Mouse (Mus musculus) liver, embryonic 11.5 days (tissue): Measurements from ENCODE around the gene Yy1. TPM values are rescaled to one million over a fixed set of nuclear protein-coding genes. Genes with fewer than 3 reads are reported as not detected.

Source experiments
- ATAC-seq: fragments of 200-750 bp; cut with Nextera tagmentation; replicated peaks from 2 replicates; pipeline ENCODE4 v1.8.0; 2017; ENCODE audit warnings: moderate number of reproducible peaks, mild to moderate bottlenecking, moderate TSS enrichment, moderate library complexity; ENCODE audit not compliant: low FRiP score
- DNase-seq: peaks from one replicate; pipeline ENCODE4 v3.0.0-alpha.2; 2017; ENCODE audit warnings: low spot score
- H3K27ac ChIP-seq: fragments of 300-500 bp; sonication (generic); 2 replicates; pipeline ENCODE4 v1.5.1; 2014; ENCODE audit warnings: mild to moderate bottlenecking, low read depth, low read length, control low read depth
- H3K27me3 ChIP-seq: fragments of 300-500 bp; sonication (generic); replicated peaks from 2 replicates; pipeline ENCODE4 v1.6.1; 2014; ENCODE audit warnings: low read length, mixed read lengths; ENCODE audit not compliant: control insufficient read depth, insufficient read depth
- H3K36me3 ChIP-seq: fragments of 300-500 bp; sonication (generic); 2 replicates; pipeline ENCODE4 v1.6.1; 2014; ENCODE audit warnings: mild to moderate bottlenecking, low read length, moderate library complexity, mixed read lengths; ENCODE audit not compliant: control insufficient read depth, insufficient read depth
- H3K4me1 ChIP-seq: fragments of 300-500 bp; sonication (generic); replicated peaks from 2 replicates; pipeline ENCODE4 v1.6.1; 2014; ENCODE audit warnings: low read length, mixed read lengths; ENCODE audit not compliant: control insufficient read depth, insufficient read depth
- H3K4me2 ChIP-seq: fragments of 300-500 bp; sonication (generic); 2 replicates; pipeline ENCODE4 v1.6.1; 2014; ENCODE audit warnings: mild to moderate bottlenecking, control low read depth, moderate library complexity
- H3K4me3 ChIP-seq: fragments of 300-500 bp; sonication (generic); 2 replicates; pipeline ENCODE4 v1.5.1; 2014; ENCODE audit warnings: low read depth, low read length, control low read depth
- H3K9ac ChIP-seq: fragments of 300-500 bp; sonication (generic); 2 replicates; pipeline ENCODE4 v1.6.1; 2014; ENCODE audit warnings: low read depth, low read length, control low read depth
- H3K9me3 ChIP-seq: fragments of 300-500 bp; sonication (generic); 2 replicates; pipeline ENCODE4 v1.6.1; 2016; ENCODE audit warnings: low read length, inconsistent platforms, mixed read lengths; ENCODE audit not compliant: control insufficient read depth
- WGBS: fragments of 180-500 bp; shearing (Covaris S2); extraction: QIAGEN DNeasy Blood & Tissue Kit; methylation state at CpG from one replicate; pipeline ENCODE4 v1.1.7; 2014; 5-methylcytosine and 5-hydroxymethylcytosine counted together
- polyA plus RNA-seq: library from polyadenylated mRNA; unstranded; fragments of >200 nt; fragmentation: Nextera tagmentation; extraction: Ambion mirVana; gene quantifications from 2 replicates; pipeline ENCODE4 v1.2.1, GENCODE M21; 2014

The Yy1 gene
- polyA plus RNA-seq, 1 experiment from 2014 or later, result 19.2 TPM

DNA sequence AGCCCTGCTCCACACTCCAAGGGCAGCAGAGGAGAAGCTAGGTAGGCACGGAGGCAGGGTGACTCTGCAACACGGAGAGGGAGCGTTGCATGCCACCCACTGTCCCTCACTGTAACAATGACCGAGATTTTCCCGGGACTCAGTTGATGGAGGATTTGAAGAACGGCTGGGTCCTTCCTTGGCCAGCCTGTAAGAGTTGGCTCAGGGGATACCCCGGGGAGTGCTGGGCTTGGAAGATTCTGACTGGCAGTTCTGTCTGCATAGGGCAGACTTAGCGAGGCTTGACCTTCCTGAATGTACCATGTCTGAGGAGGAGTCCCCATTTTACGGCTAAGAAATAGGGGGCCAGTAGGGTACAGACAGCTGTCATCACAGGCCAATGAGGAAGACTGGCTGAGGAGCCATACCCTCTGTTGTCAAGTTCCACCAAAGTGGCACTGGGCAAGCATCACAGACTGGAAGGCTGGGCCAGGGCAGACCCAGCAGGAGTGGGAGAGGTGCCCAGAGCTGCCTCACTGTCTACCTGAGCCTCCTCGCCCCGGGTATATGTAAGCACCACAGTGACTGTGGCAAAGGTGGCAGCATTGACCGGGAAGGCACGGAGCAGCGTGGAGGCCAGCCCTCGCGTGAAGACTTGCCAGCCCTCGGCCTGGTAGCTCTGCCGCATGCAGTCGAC is 33.6 kb downstream of the Yy1 start:
- 92% methylated on average over 19 of the region's 19 CpGs for WGBS
- no peak overlapping the region for H3K4me3 ChIP-seq

DNA sequence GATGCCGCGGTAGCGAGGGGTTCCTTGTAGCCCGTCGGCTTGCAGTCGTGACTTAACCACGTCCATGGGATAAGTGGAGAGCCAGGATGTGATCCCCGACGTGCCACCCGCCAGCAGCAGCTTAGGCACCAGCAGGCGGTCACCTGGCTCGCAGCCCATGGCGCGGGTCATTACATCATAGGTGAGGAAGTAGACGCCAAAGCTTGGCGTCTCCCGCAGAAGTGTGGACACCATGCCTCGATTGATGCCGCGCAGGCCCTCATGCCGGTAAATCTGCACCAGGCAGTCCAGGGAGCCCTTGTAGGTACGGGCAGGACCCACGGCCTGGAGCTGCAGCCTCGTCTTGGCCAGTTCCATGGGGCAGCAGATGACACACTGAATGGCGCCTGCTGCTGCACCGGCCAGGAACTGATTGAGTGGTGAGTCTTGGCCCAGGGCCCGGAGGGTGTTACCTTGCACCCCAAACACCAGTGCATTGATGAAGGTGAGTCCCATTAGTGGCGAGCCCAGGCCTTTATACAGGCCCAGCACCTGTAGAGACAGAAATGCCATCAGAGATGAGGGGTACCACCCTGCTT is 34.3 kb downstream of the Yy1 start:
- no peak for ATAC-seq
- H3K4me3 ChIP-seq, result no peak overlapping the region
- 0 out of 2 replicates have a peak, but pooled peaks cover 3% of the 10 kb centered on the region for H3K36me3 ChIP-seq
- no peak overlapping the region for H3K9ac ChIP-seq
- no peaks in the 10 kb centered on the region for H3K4me1 ChIP-seq
- no peak for DNase-seq
- H3K4me2 ChIP-seq, result no peak overlapping the region
- WGBS, result 97% methylated on average over 28 of the region's 28 CpGs
- no peaks in the 10 kb centered on the region for H3K27me3 ChIP-seq
- H3K9me3 ChIP-seq, result no peaks in the 10 kb centered on the region
- no peak overlapping the region for H3K27ac ChIP-seq

More for the DNA sequence above, 33.6 kb downstream of the Yy1 start:
- Histone ChIP-seq H3K9me3 (no peaks in the 10 kb centered on the region), H3K27ac (no peak overlapping the region), H3K27me3 (no peaks in the 10 kb centered on the region), H3K4me1 (no peaks in the 10 kb centered on the region), H3K9ac (no peak overlapping the region), H3K4me2 (no peak overlapping the region), H3K36me3 (0 out of 2 replicates have a peak, but pooled peaks cover 3% of the 10 kb centered on the region)
- DNase-seq (no peak), ATAC-seq (no peak)

DNA sequence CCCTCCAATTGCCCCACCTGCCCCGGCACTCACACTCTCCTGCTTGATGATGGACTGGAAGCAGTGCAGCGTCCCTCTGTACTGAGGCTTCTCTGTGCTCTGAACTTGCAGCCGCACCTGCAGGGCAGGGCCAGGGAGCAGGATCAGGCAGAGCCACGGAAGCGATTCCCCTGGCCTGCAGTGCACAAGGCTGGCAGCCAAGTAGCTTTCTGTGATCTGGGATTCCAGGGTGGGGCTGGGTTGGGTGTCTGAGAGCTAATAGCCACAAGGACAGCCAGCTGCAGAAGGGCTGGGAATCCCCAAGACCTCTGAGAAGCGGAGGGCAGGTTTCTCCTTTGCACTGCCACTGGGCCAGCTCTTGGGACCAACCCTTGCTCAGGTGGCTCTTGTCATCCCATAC is 34.9 kb downstream of the Yy1 start:
- no peak overlapping the region for H3K4me2 ChIP-seq
- 0 out of 2 replicates have a peak, but pooled peaks cover 3% of the 10 kb centered on the region for H3K36me3 ChIP-seq
- H3K27me3 ChIP-seq, result no peaks in the 10 kb centered on the region
- 92% methylated on average over 6 of the region's 6 CpGs for WGBS
- no peak overlapping the region for H3K27ac ChIP-seq
- no peak for ATAC-seq
- no peaks in the 10 kb centered on the region for H3K4me1 ChIP-seq
- no peaks in the 10 kb centered on the region for H3K9me3 ChIP-seq
- no peak overlapping the region for H3K4me3 ChIP-seq
- no peak for DNase-seq
- no peak overlapping the region for H3K9ac ChIP-seq

- ATAC-seq (no peak), DNase-seq (no peak)
- Histone ChIP-seq H3K27ac (no peak overlapping the region), H3K4me2 (no peak overlapping the region), H3K36me3 (0 out of 2 replicates have a peak, but pooled peaks cover 3% of the 10 kb centered on the region), H3K27me3 (no peaks in the 10 kb centered on the region), H3K4me3 (no peak overlapping the region), H3K9ac (no peak overlapping the region), H3K9me3 (no peaks in the 10 kb centered on the region), H3K4me1 (no peaks in the 10 kb centered on the region)
- WGBS, result 83% methylated on average over 5 of the region's 5 CpGs
Measured at GRCm38 (mm10) chr12:108829636-108830035, 36.9 kb downstream of the Yy1 start.

GRCm38 (mm10) chr12:108830358-108830757 is 37.6 kb downstream of the Yy1 start:
- Histone ChIP-seq H3K27me3 (no peaks in the 10 kb centered on the region), H3K4me1 (peaks cover 6% of the 10 kb centered on the region), H3K9me3 (no peaks in the 10 kb centered on the region), H3K4me2 (no peak overlapping the region), H3K9ac (no peak overlapping the region), H3K36me3 (0 out of 2 replicates have a peak, but pooled peaks cover 3% of the 10 kb centered on the region), H3K4me3 (no peak overlapping the region), H3K27ac (no peak overlapping the region)
- WGBS, result 86% methylated on average over 6 of the region's 6 CpGs
- no peak for DNase-seq
- no peak for ATAC-seq

DNA sequence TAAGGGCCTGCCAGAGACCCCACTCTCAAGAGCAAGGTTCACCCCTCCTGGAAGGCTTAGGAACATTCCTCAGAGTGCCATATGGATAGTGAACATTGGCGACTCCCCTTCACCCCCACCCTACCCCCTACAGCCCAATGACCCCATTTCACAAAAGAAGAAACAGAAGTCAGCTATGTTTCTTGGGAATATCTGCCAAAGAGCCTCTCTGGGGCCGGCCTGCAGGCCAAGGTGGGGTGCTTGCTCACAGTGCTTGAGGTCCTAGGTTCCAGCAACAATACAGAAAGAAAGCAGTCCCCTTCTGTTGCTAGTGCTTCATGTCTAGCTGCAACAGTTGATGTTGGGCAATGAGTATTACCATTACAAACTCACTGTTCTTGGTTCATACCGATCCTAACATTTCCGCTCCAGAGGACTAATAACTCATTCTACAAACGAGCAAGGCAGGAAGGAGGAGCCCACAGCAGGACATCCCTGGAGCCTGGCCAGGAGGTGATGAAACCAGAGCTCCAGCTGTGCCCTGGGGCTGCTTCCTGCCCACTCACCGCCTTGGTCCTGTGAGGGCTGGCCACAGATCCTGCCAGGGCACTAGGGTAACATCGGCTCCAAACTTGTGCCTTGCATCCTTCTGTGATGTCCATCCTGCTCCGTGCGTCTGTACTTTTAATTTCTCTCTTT is 39.3 kb downstream of the Yy1 start:
- Histone ChIP-seq H3K9ac (no peak overlapping the region), H3K36me3 (0 out of 2 replicates have a peak, but pooled peaks cover 3% of the 10 kb centered on the region), H3K27me3 (no peaks in the 10 kb centered on the region), H3K4me2 (no peak overlapping the region), H3K9me3 (no peaks in the 10 kb centered on the region), H3K4me3 (no peak overlapping the region), H3K27ac (no peak overlapping the region), H3K4me1 (peaks cover 14% of the 10 kb centered on the region)
- ATAC-seq (no peak), DNase-seq (no peak)
- WGBS, result 73% methylated on average over 9 of the region's 9 CpGs

DNA sequence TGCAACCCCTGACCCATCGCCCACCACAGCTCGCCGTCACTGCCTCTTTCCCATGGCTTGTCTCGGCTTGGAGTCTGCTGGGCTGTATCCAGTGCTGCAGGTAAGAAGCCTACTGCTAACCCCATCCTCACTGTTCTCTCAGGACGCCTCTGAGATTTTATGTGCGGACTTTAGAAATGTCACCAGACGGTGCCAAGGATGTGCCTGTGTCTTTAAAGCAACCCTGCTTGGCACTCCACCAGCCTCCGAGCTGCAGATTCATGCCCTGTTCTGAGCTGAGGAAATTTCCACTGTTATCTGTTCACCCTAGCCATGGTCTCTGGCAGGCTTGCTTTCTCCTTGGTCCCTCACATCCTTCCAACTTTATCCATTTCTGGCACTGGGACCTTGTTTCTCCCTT is 40.1 kb downstream of the Yy1 start:
- Histone ChIP-seq H3K9ac (no peak overlapping the region), H3K27ac (no peak overlapping the region), H3K36me3 (no peaks in the 10 kb centered on the region), H3K4me1 (peaks cover 21% of the 10 kb centered on the region), H3K27me3 (no peaks in the 10 kb centered on the region), H3K4me3 (no peak overlapping the region), H3K9me3 (no peaks in the 10 kb centered on the region), H3K4me2 (no peak overlapping the region)
- DNase-seq, result no peak
- no peak for ATAC-seq
- 92% methylated on average over 8 of the region's 8 CpGs for WGBS

GRCm38 (mm10) chr12:108833408-108833807 is 40.6 kb downstream of the Yy1 start:
- H3K27ac ChIP-seq, result no peak overlapping the region
- no peak for ATAC-seq
- WGBS, result 85% methylated on average over 3 of the region's 3 CpGs
- H3K9me3 ChIP-seq, result no peaks in the 10 kb centered on the region
- no peak for DNase-seq
- H3K4me1 ChIP-seq, result peaks cover 25% of the 10 kb centered on the region
- no peak overlapping the region for H3K4me2 ChIP-seq
- no peak overlapping the region for H3K4me3 ChIP-seq
- peaks cover 4% of the 10 kb centered on the region; the same call in 1 of the 2 replicates for H3K36me3 ChIP-seq
- no peak overlapping the region for H3K9ac ChIP-seq
- no peaks in the 10 kb centered on the region for H3K27me3 ChIP-seq
